Mouse (Mus musculus): ENCODE results near the gene 1700122O11Rik. TPM values are rescaled to one million over a fixed set of nuclear protein-coding genes. Genes with fewer than 3 reads are reported as not detected.
A peak's percentile ranks its signal among the peaks of the same experiment; 100 is the strongest.

Gene 1700122O11Rik
- polyA plus RNA-seq (2014; fragmentation: Nextera tagmentation; extraction: Ambion mirVana) = not detected in 2 replicates

DNA sequence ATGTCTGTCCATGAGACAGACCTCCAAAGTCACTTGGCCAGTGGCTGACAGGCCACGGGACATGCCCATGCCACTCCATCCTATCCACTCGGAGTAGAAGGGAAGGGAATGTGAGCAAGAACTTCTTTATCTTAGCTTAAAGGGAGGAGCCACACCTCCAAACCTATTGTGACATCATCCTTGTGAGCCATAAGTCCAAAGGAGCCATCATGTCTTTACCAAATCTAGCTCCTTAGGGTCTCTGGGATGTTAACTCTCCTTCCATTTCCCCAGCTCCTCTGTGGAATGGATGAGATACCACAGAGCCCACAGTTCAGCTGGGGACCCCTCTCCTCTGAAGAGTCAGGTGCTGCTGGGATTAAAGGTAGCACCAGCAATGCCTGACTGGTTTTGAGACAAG lies at the start of gene 1700122O11Rik:
Gene 1700122O11Rik, minus strand, starts transcription at position 101 of the 400 bp plus-strand sequence.
- Histone ChIP-seq H3K4me2 (ENCODE audit: low read depth, low read length) (no peak within 1 kb of the TSS), H3K36me3 (ENCODE audit: control insufficient read depth, insufficient read depth, low read length) (no peaks in the 10 kb centered on the region), H3K4me3 (ENCODE audit: low read depth, low read length) (no peak within 1 kb of the TSS), H3K27me3 (ENCODE audit: control insufficient read depth, insufficient read depth, low read length) (peaks cover 12% of the 10 kb centered on the region), H3K27ac (ENCODE audit: low read depth, low read length) (no peak within 1 kb of the TSS), H3K4me1 (ENCODE audit: control insufficient read depth, insufficient read depth, low read length) (peaks cover 3% of the 10 kb centered on the region; the same call in 1 of the 2 replicates), H3K9me3 (ENCODE audit: control insufficient read depth, low read length) (no peaks in the 10 kb centered on the region), H3K9ac (replicated peaks; ENCODE audit: low read depth, low read length) (no peak within 1 kb of the TSS)
- ATAC-seq (ENCODE audit: low read depth) = no peak
- WGBS = 100% methylated on average over 2 of the region's 2 CpGs

GRCm38 (mm10) chr17:48080626-48081025 lies 42.5 kb upstream of the 1700122O11Rik start:
- no peak overlapping the region for H3K9ac ChIP-seq (replicated peaks; ENCODE audit: low read depth, low read length)
- H3K27ac ChIP-seq (ENCODE audit: low read depth, low read length) = no peak overlapping the region
- no peaks in the 10 kb centered on the region for H3K36me3 ChIP-seq (ENCODE audit: control insufficient read depth, insufficient read depth, low read length)
- H3K4me2 ChIP-seq (ENCODE audit: low read depth, low read length) = no peak overlapping the region
- H3K4me3 ChIP-seq (ENCODE audit: low read depth, low read length) = no peak overlapping the region
- H3K4me1 ChIP-seq (ENCODE audit: control insufficient read depth, insufficient read depth, low read length) = no peaks in the 10 kb centered on the region
- no peaks in the 10 kb centered on the region for H3K9me3 ChIP-seq (ENCODE audit: control insufficient read depth, low read length)
- no peaks in the 10 kb centered on the region for H3K27me3 ChIP-seq (ENCODE audit: control insufficient read depth, insufficient read depth, low read length)
- 46% methylated on average over 3 of the region's 3 CpGs for WGBS
- ATAC-seq (ENCODE audit: low read depth) = no peak

DNA sequence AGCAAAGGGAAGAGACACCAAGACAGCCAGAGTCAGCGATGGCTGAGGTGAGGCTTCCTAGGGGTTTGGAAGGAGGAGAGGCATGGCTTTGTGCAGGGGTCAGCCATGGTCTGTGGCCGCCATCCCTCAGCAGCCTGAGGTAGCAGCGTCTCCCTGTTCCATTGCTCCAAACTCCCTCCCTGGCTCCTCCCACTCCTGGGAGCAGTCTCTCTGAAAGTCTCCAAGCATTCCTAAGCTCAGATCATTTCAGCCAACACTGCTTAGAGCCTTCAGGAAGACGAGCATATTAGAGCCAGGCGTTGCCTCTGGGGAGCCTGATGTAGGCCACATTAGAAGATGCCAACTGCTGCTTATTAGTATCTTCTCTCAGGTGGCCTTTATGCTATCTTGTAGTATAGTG lies 29.6 kb upstream of the 1700122O11Rik start:
- no peak overlapping the region for H3K27ac ChIP-seq (ENCODE audit: low read depth, low read length)
- 32% methylated on average over 5 of the region's 5 CpGs for WGBS
- no peaks in the 10 kb centered on the region for H3K36me3 ChIP-seq (ENCODE audit: control insufficient read depth, insufficient read depth, low read length)
- no peak overlapping the region for H3K4me3 ChIP-seq (ENCODE audit: low read depth, low read length)
- no peak overlapping the region for H3K4me2 ChIP-seq (ENCODE audit: low read depth, low read length)
- H3K9ac ChIP-seq (replicated peaks; ENCODE audit: low read depth, low read length) = no peak overlapping the region
- ATAC-seq (ENCODE audit: low read depth) = no peak
- no peaks in the 10 kb centered on the region for H3K27me3 ChIP-seq (ENCODE audit: control insufficient read depth, insufficient read depth, low read length)
- no peaks in the 10 kb centered on the region for H3K4me1 ChIP-seq (ENCODE audit: control insufficient read depth, insufficient read depth, low read length)
- no peaks in the 10 kb centered on the region for H3K9me3 ChIP-seq (ENCODE audit: control insufficient read depth, low read length)

GRCm38 (mm10) chr17:48067083-48067614 lies 29.1 kb upstream of the 1700122O11Rik start:
- WGBS = 77% methylated on average over 10 of the region's 10 CpGs

DNA sequence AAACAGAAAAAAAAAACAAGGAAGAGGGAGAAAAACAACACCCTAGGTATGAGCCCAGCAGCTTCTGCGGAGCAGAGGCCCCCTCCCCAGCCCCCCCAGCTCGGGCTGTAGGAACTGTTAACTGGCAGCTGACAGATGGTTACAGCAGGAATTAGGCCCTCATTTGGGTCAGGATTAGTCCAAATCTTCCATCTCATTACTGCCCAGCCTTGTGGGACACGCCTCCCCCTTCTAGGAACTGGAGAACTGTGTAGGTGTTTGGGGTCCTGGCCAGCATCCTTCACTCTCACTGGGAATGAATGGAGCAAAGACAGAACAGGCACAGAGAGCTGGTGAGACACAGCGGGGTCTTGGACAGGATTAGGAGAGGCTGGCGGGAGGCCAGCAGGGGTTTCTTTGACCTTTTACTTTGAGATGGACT lies 27.0 kb upstream of the 1700122O11Rik start:
- no peak overlapping the region for H3K9ac ChIP-seq (replicated peaks; ENCODE audit: low read depth, low read length)
- no peaks in the 10 kb centered on the region for H3K9me3 ChIP-seq (ENCODE audit: control insufficient read depth, low read length)
- no peaks in the 10 kb centered on the region for H3K4me1 ChIP-seq (ENCODE audit: control insufficient read depth, insufficient read depth, low read length)
- H3K4me2 ChIP-seq (ENCODE audit: low read depth, low read length) = no peak overlapping the region
- H3K36me3 ChIP-seq (ENCODE audit: control insufficient read depth, insufficient read depth, low read length) = no peaks in the 10 kb centered on the region
- no peak for ATAC-seq (ENCODE audit: low read depth)
- no peak overlapping the region for H3K27ac ChIP-seq (ENCODE audit: low read depth, low read length)
- WGBS = 35% methylated on average over 5 of the region's 5 CpGs
- H3K4me3 ChIP-seq (ENCODE audit: low read depth, low read length) = no peak overlapping the region
- H3K27me3 ChIP-seq (ENCODE audit: control insufficient read depth, insufficient read depth, low read length) = no peaks in the 10 kb centered on the region

More at GRCm38 (mm10) chr17:48067083-48067614, 29.1 kb upstream of the 1700122O11Rik start:
- no peaks in the 10 kb centered on the region for H3K4me1 ChIP-seq (ENCODE audit: control insufficient read depth, insufficient read depth, low read length)
- no peaks in the 10 kb centered on the region for H3K27me3 ChIP-seq (ENCODE audit: control insufficient read depth, insufficient read depth, low read length)
- no peak overlapping the region for H3K4me3 ChIP-seq (ENCODE audit: low read depth, low read length)
- no peaks in the 10 kb centered on the region for H3K9me3 ChIP-seq (ENCODE audit: control insufficient read depth, low read length)
- no peak overlapping the region for H3K4me2 ChIP-seq (ENCODE audit: low read depth, low read length)
- no peak for ATAC-seq (ENCODE audit: low read depth)
- no peaks in the 10 kb centered on the region for H3K36me3 ChIP-seq (ENCODE audit: control insufficient read depth, insufficient read depth, low read length)
- no peak overlapping the region for H3K27ac ChIP-seq (ENCODE audit: low read depth, low read length)
- no peak overlapping the region for H3K9ac ChIP-seq (replicated peaks; ENCODE audit: low read depth, low read length)

GRCm38 (mm10) chr17:48064196-48064843 lies 26.2 kb upstream of the 1700122O11Rik start:
- no peaks in the 10 kb centered on the region for H3K36me3 ChIP-seq (ENCODE audit: control insufficient read depth, insufficient read depth, low read length)
- H3K4me3 ChIP-seq (ENCODE audit: low read depth, low read length) = no peak overlapping the region
- no peak overlapping the region for H3K27ac ChIP-seq (ENCODE audit: low read depth, low read length)
- no peaks in the 10 kb centered on the region for H3K27me3 ChIP-seq (ENCODE audit: control insufficient read depth, insufficient read depth, low read length)
- no peaks in the 10 kb centered on the region for H3K9me3 ChIP-seq (ENCODE audit: control insufficient read depth, low read length)
- H3K4me2 ChIP-seq (ENCODE audit: low read depth, low read length) = no peak overlapping the region
- ATAC-seq (ENCODE audit: low read depth) = no peak
- WGBS = 50% methylated on average over 10 of the region's 10 CpGs
- H3K9ac ChIP-seq (replicated peaks; ENCODE audit: low read depth, low read length) = no peak overlapping the region
- H3K4me1 ChIP-seq (ENCODE audit: control insufficient read depth, insufficient read depth, low read length) = no peaks in the 10 kb centered on the region

GRCm38 (mm10) chr17:48057382-48057781 lies 19.3 kb upstream of the 1700122O11Rik start:
- H3K36me3 ChIP-seq (ENCODE audit: control insufficient read depth, insufficient read depth, low read length) = no peaks in the 10 kb centered on the region
- 0 out of 2 replicates have a peak, but pooled peaks have one; percentile 10 for ATAC-seq (ENCODE audit: low read depth)
- peaks cover 4% of the 10 kb centered on the region; the same call in 1 of the 2 replicates for H3K4me1 ChIP-seq (ENCODE audit: control insufficient read depth, insufficient read depth, low read length)
- H3K9ac ChIP-seq (replicated peaks; ENCODE audit: low read depth, low read length) = no peak overlapping the region
- H3K27me3 ChIP-seq (ENCODE audit: control insufficient read depth, insufficient read depth, low read length) = no peaks in the 10 kb centered on the region
- H3K9me3 ChIP-seq (ENCODE audit: control insufficient read depth, low read length) = no peaks in the 10 kb centered on the region
- 2% methylated on average over 12 of the region's 12 CpGs for WGBS
- H3K27ac ChIP-seq (ENCODE audit: low read depth, low read length) = no peak overlapping the region
- H3K4me3 ChIP-seq (ENCODE audit: low read depth, low read length) = no peak overlapping the region
- H3K4me2 ChIP-seq (ENCODE audit: low read depth, low read length) = no peak overlapping the region

- no peaks in the 10 kb centered on the region for H3K36me3 ChIP-seq (ENCODE audit: control insufficient read depth, insufficient read depth, low read length)
- no peak overlapping the region for H3K9ac ChIP-seq (replicated peaks; ENCODE audit: low read depth, low read length)
- H3K4me3 ChIP-seq (ENCODE audit: low read depth, low read length) = no peak overlapping the region
- no peaks in the 10 kb centered on the region for H3K9me3 ChIP-seq (ENCODE audit: control insufficient read depth, low read length)
- H3K4me1 ChIP-seq (ENCODE audit: control insufficient read depth, insufficient read depth, low read length) = peaks cover 4% of the 10 kb centered on the region; the same call in 1 of the 2 replicates
- ATAC-seq (ENCODE audit: low read depth) = no peak
- H3K27me3 ChIP-seq (ENCODE audit: control insufficient read depth, insufficient read depth, low read length) = no peaks in the 10 kb centered on the region
- H3K4me2 ChIP-seq (ENCODE audit: low read depth, low read length) = no peak overlapping the region
- no peak overlapping the region for H3K27ac ChIP-seq (ENCODE audit: low read depth, low read length)
- 41% methylated on average over 19 of the region's 20 CpGs for WGBS
Observed at GRCm38 (mm10) chr17:48055076-48055816, 17.2 kb upstream of the 1700122O11Rik start.

GRCm38 (mm10) chr17:48053646-48054045 lies 15.6 kb upstream of the 1700122O11Rik start:
- Histone ChIP-seq H3K4me1 (ENCODE audit: control insufficient read depth, insufficient read depth, low read length) (peaks cover 4% of the 10 kb centered on the region; the same call in 1 of the 2 replicates), H3K27me3 (ENCODE audit: control insufficient read depth, insufficient read depth, low read length) (no peaks in the 10 kb centered on the region), H3K9me3 (ENCODE audit: control insufficient read depth, low read length) (no peaks in the 10 kb centered on the region), H3K9ac (replicated peaks; ENCODE audit: low read depth, low read length) (no peak overlapping the region), H3K27ac (ENCODE audit: low read depth, low read length) (no peak overlapping the region), H3K36me3 (ENCODE audit: control insufficient read depth, insufficient read depth, low read length) (no peaks in the 10 kb centered on the region), H3K4me3 (ENCODE audit: low read depth, low read length) (no peak overlapping the region), H3K4me2 (ENCODE audit: low read depth, low read length) (no peak overlapping the region)
- WGBS = 77% methylated on average over 2 of the region's 2 CpGs
- no peak for ATAC-seq (ENCODE audit: low read depth)
